Mouse (Mus musculus) hindbrain, embryonic 10.5 days (tissue): ENCODE measurements around the gene Tmem210. TPM values are rescaled to one million over a fixed set of nuclear protein-coding genes. Genes with fewer than 3 reads are reported as not detected.
A peak's percentile ranks its signal among the peaks of the same experiment; 100 is the strongest.
"Not testable (repeated sequence)": the region's sequence is repeated elsewhere in the genome, so short reads cannot be mapped to it uniquely, and the experiment has no call there.

Source experiments
- DNase-seq: peaks from one replicate; pipeline ENCODE4 v3.0.0-alpha.2; 2017; ENCODE audit warnings: low spot score
- H3K27ac ChIP-seq: fragments of 300-500 bp; sonication (generic); 2 replicates; pipeline ENCODE4 v1.5.1; 2016; ENCODE audit warnings: mild to moderate bottlenecking, moderate library complexity
- H3K27me3 ChIP-seq: fragments of 300-500 bp; sonication (generic); 2 replicates; pipeline ENCODE4 v1.6.1; 2016; ENCODE audit warnings: mild to moderate bottlenecking; ENCODE audit not compliant: poor library complexity, insufficient read depth, severe bottlenecking
- H3K36me3 ChIP-seq: fragments of 300-500 bp; sonication (generic); 2 replicates; pipeline ENCODE4 v1.6.1; 2016; ENCODE audit warnings: mild to moderate bottlenecking, moderate library complexity
- H3K4me1 ChIP-seq: fragments of 300-500 bp; sonication (generic); replicated peaks from 2 replicates; pipeline ENCODE4 v1.6.1; 2016; ENCODE audit warnings: mild to moderate bottlenecking
- H3K4me3 ChIP-seq: fragments of 300-500 bp; sonication (generic); 2 replicates; pipeline ENCODE4 v1.5.1; 2016; ENCODE audit warnings: mild to moderate bottlenecking, moderate library complexity
- H3K9me3 ChIP-seq: fragments of 300-500 bp; sonication (generic); 2 replicates; pipeline ENCODE4 v1.6.1; 2016; ENCODE audit warnings: mild to moderate bottlenecking, moderate library complexity
- WGBS: fragments of 180-500 bp; shearing (Covaris S2); methylation state at CpG from one replicate; pipeline ENCODE4 v1.1.7; 2016; 5-methylcytosine and 5-hydroxymethylcytosine counted together
- polyA plus RNA-seq: library from polyadenylated mRNA; unstranded; fragments of >200 nt; fragmentation: Nextera tagmentation; extraction: Ambion mirVana; gene quantifications from 2 replicates; pipeline ENCODE4 v1.2.1, GENCODE M21; 2016

Tmem210 gene
- polyA plus RNA-seq, 1 experiment from 2014 or later, result not detected

- not testable (repeated sequence) for H3K9me3 ChIP-seq, H3K27ac ChIP-seq, H3K27me3 ChIP-seq, H3K4me3 ChIP-seq, DNase-seq
- 92% methylated on average over 5 of the region's 5 CpGs for WGBS
- Histone ChIP-seq H3K36me3 (peaks cover 15% of the 10 kb centered on the region), H3K4me1 (peaks cover 27% of the 10 kb centered on the region)
Measured at GRCm38 (mm10) chr2:25257250-25257649, 30.7 kb upstream of the Tmem210 start.

GRCm38 (mm10) chr2:25258887-25259286 lies 29.1 kb upstream of the Tmem210 start:
- peaks cover 43% of the 10 kb centered on the region for H3K4me1 ChIP-seq
- H3K27ac ChIP-seq, result no peak overlapping the region
- DNase-seq, result no peak
- H3K27me3 ChIP-seq, result peaks cover 10% of the 10 kb centered on the region
- H3K36me3 ChIP-seq, result no peaks in the 10 kb centered on the region
- 56% methylated on average over 2 of the region's 2 CpGs for WGBS
- H3K4me3 ChIP-seq, result no peak overlapping the region; the same call in 1 of the 2 replicates
- no peaks in the 10 kb centered on the region for H3K9me3 ChIP-seq

DNA sequence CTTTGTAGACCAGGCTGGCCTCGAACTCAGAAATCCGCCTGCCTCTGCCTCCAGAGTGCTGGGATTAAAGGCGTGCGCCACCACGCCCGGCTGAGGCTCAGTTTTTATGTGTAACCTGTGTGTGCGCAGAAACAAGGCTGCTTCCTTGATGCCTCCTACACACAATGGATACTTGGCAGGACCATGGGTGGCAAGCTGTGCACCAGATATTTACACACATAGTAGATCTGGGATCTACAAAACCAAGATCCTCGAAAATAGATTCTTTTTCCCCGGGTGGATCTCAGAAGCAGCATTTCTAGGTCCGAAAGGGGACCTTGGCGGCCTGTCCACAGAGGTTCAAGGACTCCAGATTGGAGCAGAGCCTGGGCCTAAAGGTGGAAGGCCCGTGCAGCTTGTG lies 26.1 kb upstream of the Tmem210 start:
- Histone ChIP-seq H3K27ac (peak overlapping the region; percentile 84), H3K27me3 (peaks cover 26% of the 10 kb centered on the region), H3K4me1 (peaks cover 52% of the 10 kb centered on the region), H3K36me3 (no peaks in the 10 kb centered on the region), H3K4me3 (peak overlapping the region; percentile 73), H3K9me3 (no peaks in the 10 kb centered on the region)
- no peak for DNase-seq
- 50% methylated on average over 12 of the region's 12 CpGs for WGBS

DNA sequence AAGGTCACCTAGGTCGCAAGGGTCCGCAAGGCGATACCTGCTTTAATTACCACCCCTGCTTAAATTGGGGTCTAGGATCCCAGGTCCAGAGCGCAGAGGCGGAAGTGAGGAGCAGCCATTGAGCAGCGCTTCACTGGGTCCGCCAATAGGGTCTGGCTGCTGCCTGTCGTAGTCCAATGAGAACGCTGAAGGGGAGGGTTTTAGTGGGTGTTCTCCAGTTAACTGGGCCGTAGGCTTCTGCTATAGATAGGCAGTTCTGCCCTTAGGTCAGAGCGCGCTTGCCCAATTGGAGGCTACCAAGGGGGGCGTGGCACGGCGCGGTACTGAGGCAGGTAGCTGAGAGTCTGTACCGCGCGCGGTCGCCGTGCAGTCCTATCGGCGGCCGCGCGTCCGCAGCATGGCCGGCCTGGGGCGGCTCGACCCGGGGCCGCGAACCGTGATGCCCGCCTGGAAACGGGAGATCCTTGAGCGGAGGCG lies 25.6 kb upstream of the Tmem210 start, which contains the start of gene Tprn:
TSS of gene Tprn (plus strand) at position 328 of the 477 bp plus-strand sequence.
- under 1% methylated on average over 39 of the region's 39 CpGs for WGBS

GRCm38 (mm10) chr2:25262795-25263622 lies 24.9 kb upstream of the Tmem210 start:
- Histone ChIP-seq H3K27ac (peak overlapping the region; percentile 74), H3K9me3 (no peaks in the 10 kb centered on the region), H3K4me1 (peaks cover 60% of the 10 kb centered on the region), H3K27me3 (peaks cover 26% of the 10 kb centered on the region), H3K36me3 (peaks cover 4% of the 10 kb centered on the region), H3K4me3 (peak overlapping the region; percentile 73)
- DNase-seq, result peak; percentile 36
- under 1% methylated on average over 82 of the region's 82 CpGs for WGBS

More for the DNA sequence above, 25.6 kb upstream of the Tmem210 start, which contains the start of gene Tprn:
- no peaks in the 10 kb centered on the region for H3K9me3 ChIP-seq
- peak within 1 kb of the TSS; percentile 84 for H3K27ac ChIP-seq
- H3K27me3 ChIP-seq, result peaks cover 26% of the 10 kb centered on the region
- H3K36me3 ChIP-seq, result no peaks in the 10 kb centered on the region
- peak within 1 kb of the TSS; percentile 73 for H3K4me3 ChIP-seq
- DNase-seq, result peak; percentile 91
- H3K4me1 ChIP-seq, result peaks cover 57% of the 10 kb centered on the region

GRCm38 (mm10) chr2:25263623-25264285 lies 24.2 kb upstream of the Tmem210 start:
- DNase-seq, result no peak
- 22% methylated on average over 12 of the region's 12 CpGs for whole genome bisulfite sequencing
- Histone ChIP-seq H3K4me3 (peak overlapping the region; percentile 73), H3K4me1 (peaks cover 60% of the 10 kb centered on the region), H3K9me3 (no peaks in the 10 kb centered on the region), H3K27me3 (peaks cover 26% of the 10 kb centered on the region), H3K36me3 (peaks cover 11% of the 10 kb centered on the region), H3K27ac (0 out of 2 replicates have a peak overlapping the region, but pooled peaks have one; percentile 74)

DNA sequence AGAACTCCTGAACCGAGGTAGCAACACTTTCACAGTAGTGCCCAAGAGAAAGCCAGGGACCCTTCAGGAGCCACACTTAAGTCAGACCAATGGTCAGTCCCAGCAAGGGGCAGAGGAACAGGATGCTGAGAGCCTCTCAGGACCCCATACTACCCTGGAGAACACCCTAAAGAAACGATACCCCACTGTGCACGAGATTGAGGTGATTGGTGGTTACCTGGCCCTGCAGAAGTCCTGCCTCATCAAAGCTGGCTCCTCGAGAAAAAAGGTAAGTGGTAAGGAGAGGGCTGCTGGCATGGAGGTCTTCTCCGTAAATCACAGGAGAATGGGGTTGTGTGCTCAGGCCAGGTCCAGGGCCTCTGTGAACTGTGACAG lies 23.7 kb upstream of the Tmem210 start:
- Histone ChIP-seq H3K27ac (no peak overlapping the region), H3K27me3 (peaks cover 26% of the 10 kb centered on the region), H3K4me3 (peak overlapping the region; percentile 73; the same call in 1 of the 2 replicates), H3K4me1 (peaks cover 60% of the 10 kb centered on the region), H3K36me3 (peaks cover 16% of the 10 kb centered on the region), H3K9me3 (no peaks in the 10 kb centered on the region)
- DNase-seq, result no peak
- WGBS, result 79% methylated on average over 5 of the region's 5 CpGs

GRCm38 (mm10) chr2:25264851-25265250 lies 23.1 kb upstream of the Tmem210 start:
- H3K36me3 ChIP-seq, result peaks cover 22% of the 10 kb centered on the region
- no peaks in the 10 kb centered on the region for H3K9me3 ChIP-seq
- H3K4me3 ChIP-seq, result peak overlapping the region; percentile 73; the same call in 1 of the 2 replicates
- H3K4me1 ChIP-seq, result peaks cover 60% of the 10 kb centered on the region
- H3K27ac ChIP-seq, result no peak overlapping the region
- 78% methylated on average over 3 of the region's 3 CpGs for WGBS
- peaks cover 26% of the 10 kb centered on the region for H3K27me3 ChIP-seq
- no peak for DNase-seq

DNA sequence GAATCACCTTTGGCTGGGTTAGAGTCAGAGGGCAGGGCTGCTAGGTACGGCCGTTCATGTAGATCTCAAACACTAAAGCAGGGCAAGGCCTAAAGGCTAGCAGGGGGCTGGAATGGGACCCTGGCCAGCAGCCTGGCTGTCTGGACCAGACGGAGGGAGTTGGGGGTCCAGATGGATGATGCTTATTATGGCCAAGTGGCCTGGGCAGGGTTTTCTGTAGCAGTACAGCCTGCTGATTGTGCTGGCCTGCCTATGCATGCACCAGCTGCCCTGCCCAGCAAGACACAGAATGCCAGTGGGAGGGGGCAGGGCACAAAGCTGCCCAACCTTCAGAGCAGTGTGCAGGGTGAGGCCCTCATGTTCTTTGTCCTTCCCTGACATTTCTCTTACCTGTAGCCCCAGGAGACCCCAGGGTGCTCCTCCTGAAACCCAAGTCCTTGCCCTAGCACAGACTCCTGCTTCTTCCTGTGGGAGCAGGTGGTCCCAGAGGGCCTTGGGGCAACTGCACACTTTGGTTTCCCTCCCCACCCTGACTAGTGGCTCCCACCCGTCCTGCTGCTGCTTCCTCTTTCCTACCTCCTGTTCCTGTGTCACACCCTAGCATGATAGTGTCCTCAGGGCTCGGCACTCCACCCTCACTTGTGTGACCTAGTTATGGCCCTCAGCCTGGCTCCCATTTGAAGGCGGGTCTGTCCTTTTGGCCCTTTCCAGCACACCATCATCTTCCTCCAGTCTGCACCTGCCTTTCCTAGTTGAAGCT lies 21.9 kb upstream of the Tmem210 start:
- Histone ChIP-seq H3K27me3 (peaks cover 26% of the 10 kb centered on the region), H3K9me3 (no peaks in the 10 kb centered on the region), H3K4me1 (peaks cover 67% of the 10 kb centered on the region), H3K27ac (no peak overlapping the region), H3K36me3 (peaks cover 34% of the 10 kb centered on the region), H3K4me3 (peak overlapping the region; percentile 18)
- WGBS, result 76% methylated on average over 6 of the region's 6 CpGs
- no peak for DNase-seq

GRCm38 (mm10) chr2:25266720-25267119 lies 21.2 kb upstream of the Tmem210 start:
- Histone ChIP-seq H3K27me3 (peaks cover 26% of the 10 kb centered on the region), H3K27ac (no peak overlapping the region), H3K9me3 (no peaks in the 10 kb centered on the region), H3K4me1 (peaks cover 71% of the 10 kb centered on the region), H3K36me3 (peaks cover 37% of the 10 kb centered on the region), H3K4me3 (no peak overlapping the region)
- DNase-seq, result no peak
- WGBS, result 70% methylated on average over 2 of the region's 2 CpGs

DNA sequence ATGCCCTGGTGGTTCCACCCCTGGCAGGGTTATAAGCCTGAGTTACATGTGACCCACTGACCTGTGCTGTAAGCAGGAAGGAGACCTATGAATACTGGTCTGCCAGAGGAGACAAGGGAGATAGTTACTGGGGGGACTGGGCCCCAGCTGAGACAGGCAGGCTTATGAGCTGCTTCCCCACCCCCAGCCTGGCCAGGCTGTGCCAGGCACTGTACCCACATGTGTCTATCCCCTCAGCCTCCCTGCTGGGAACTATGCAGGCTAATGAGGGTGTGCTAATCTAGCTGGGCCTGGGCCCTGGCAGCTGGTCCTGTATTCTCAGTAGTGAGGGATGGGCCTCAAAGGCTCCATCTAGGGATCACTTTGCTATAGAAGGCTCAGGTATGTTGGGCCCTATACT lies 20.7 kb upstream of the Tmem210 start:
- Histone ChIP-seq H3K27ac (no peak overlapping the region), H3K9me3 (no peaks in the 10 kb centered on the region), H3K36me3 (peaks cover 37% of the 10 kb centered on the region), H3K4me3 (no peak overlapping the region), H3K4me1 (peaks cover 68% of the 10 kb centered on the region), H3K27me3 (peaks cover 26% of the 10 kb centered on the region)
- no peak for DNase-seq

GRCm38 (mm10) chr2:25267746-25268309 lies 20.1 kb upstream of the Tmem210 start:
- peaks cover 65% of the 10 kb centered on the region for H3K4me1 ChIP-seq
- WGBS, result 80% methylated on average over 4 of the region's 4 CpGs
- no peak for DNase-seq
- no peaks in the 10 kb centered on the region for H3K9me3 ChIP-seq
- no peak overlapping the region for H3K4me3 ChIP-seq
- no peak overlapping the region for H3K27ac ChIP-seq
- peaks cover 37% of the 10 kb centered on the region for H3K36me3 ChIP-seq
- peaks cover 26% of the 10 kb centered on the region for H3K27me3 ChIP-seq
